Mouse (Mus musculus) forebrain, embryonic 10.5 days (tissue): ENCODE results near the gene Gm37240. TPM values are rescaled to one million over a fixed set of nuclear protein-coding genes. Genes with fewer than 3 reads are reported as not detected.

Source experiments
- DNase-seq: peaks from one replicate; pipeline ENCODE4 v3.0.0-alpha.2; 2017; ENCODE audit warnings: low spot score; ENCODE audit errors: extremely low spot score
- H3K27ac ChIP-seq: fragments of 300-500 bp; sonication (generic); 2 replicates; pipeline ENCODE4 v1.5.1; 2016; ENCODE audit warnings: mild to moderate bottlenecking
- H3K27me3 ChIP-seq: fragments of 300-500 bp; sonication (generic); 2 replicates; pipeline ENCODE4 v1.6.1; 2016; ENCODE audit warnings: mild to moderate bottlenecking; ENCODE audit not compliant: poor library complexity, severe bottlenecking
- H3K36me3 ChIP-seq: fragments of 300-500 bp; sonication (generic); replicated peaks from 2 replicates; pipeline ENCODE4 v1.6.1; 2016; ENCODE audit warnings: mild to moderate bottlenecking, moderate library complexity
- H3K4me1 ChIP-seq: fragments of 300-500 bp; sonication (generic); 2 replicates; pipeline ENCODE4 v1.6.1; 2016
- H3K4me3 ChIP-seq: fragments of 300-500 bp; sonication (generic); 2 replicates; pipeline ENCODE4 v1.5.1; 2016; ENCODE audit warnings: mild to moderate bottlenecking, moderate library complexity
- H3K9me3 ChIP-seq: fragments of 300-500 bp; sonication (generic); 2 replicates; pipeline ENCODE4 v1.6.1; 2016; ENCODE audit warnings: mild to moderate bottlenecking, moderate library complexity
- WGBS: fragments of 180-500 bp; shearing (Covaris S2); methylation state at CpG from one replicate; pipeline ENCODE4 v1.1.7; 2016; 5-methylcytosine and 5-hydroxymethylcytosine counted together
- polyA plus RNA-seq: library from polyadenylated mRNA; unstranded; fragments of >200 nt; fragmentation: Nextera tagmentation; extraction: Ambion mirVana; gene quantifications from 2 replicates; pipeline ENCODE4 v1.2.1, GENCODE M21; 2016

The Gm37240 gene
- polyA plus RNA-seq, 1 experiment from 2014 or later: 0.77 TPM

DNA sequence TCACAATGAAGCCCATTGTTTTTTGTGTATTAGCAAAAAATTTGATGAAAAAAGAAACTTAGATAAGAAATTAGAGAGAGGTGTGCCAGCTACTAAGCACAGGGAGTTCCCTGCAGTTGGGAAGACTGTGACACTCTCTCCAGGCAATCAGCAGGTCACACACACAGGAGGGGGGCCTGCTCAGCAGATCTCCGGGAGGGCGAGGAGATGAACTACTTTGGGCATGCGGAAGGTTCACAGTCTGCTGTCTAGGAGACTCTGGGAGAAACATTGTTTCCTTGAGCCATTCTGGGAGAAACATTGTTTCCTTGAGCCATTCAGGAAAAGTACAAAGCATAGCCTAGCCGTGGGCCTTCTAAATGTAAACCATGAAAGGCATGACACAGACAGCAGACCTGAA, 1244.4 kb downstream of the Gm37240 start:
- H3K36me3 ChIP-seq: no peaks in the 10 kb centered on the region
- WGBS: 68% methylated on average over 4 of the region's 4 CpGs
- DNase-seq: no peak
- no peaks in the 10 kb centered on the region for H3K9me3 ChIP-seq
- peaks cover 18% of the 10 kb centered on the region for H3K4me1 ChIP-seq
- H3K27ac ChIP-seq: no peak overlapping the region
- no peaks in the 10 kb centered on the region for H3K27me3 ChIP-seq
- no peak overlapping the region for H3K4me3 ChIP-seq

DNA sequence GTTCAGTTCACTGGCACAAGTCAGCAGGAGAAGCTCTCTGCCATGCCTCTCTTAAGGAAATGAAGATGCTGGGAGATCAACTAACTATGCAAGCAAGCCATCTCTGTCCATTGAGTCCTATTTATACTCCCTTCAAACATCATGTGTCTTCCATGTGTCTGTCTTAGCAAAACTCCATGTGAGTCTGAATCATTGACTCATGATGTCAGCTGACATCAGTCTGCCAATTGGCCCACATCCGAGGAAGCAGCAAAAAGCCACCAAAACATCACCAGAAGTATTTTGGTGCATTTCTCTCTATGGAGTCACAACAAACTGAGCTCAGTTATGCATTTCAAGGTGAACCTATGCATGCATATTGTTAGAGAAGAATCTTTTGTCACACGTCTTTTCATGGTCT, 1245.9 kb downstream of the Gm37240 start:
- H3K9me3 ChIP-seq: no peaks in the 10 kb centered on the region
- 85% methylated on average over 2 of the region's 2 CpGs for WGBS
- peaks cover 11% of the 10 kb centered on the region for H3K4me1 ChIP-seq
- H3K27me3 ChIP-seq: no peaks in the 10 kb centered on the region
- H3K36me3 ChIP-seq: no peaks in the 10 kb centered on the region
- no peak overlapping the region for H3K4me3 ChIP-seq
- DNase-seq: no peak
- no peak overlapping the region for H3K27ac ChIP-seq

DNA sequence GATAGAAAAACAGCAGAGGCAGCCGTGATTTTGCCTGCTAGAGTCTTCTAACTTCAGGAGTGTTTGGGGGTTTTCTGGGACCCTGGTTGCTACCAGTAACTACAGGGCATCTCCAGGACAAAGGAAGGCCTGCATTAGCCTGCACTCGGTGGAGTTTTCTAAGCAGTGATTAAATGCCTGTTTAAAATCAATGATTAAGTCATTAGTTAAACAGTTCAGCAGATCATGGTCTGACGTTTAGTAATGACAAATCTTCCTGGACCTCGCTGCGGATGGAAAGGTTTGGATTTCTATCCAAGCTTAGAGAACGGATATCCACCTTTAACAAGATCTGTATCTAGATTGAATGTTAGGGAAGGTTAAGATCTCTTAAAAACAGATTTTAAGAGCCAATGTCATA, 1246.8 kb downstream of the Gm37240 start:
- H3K27ac ChIP-seq: no peak overlapping the region

DNA sequence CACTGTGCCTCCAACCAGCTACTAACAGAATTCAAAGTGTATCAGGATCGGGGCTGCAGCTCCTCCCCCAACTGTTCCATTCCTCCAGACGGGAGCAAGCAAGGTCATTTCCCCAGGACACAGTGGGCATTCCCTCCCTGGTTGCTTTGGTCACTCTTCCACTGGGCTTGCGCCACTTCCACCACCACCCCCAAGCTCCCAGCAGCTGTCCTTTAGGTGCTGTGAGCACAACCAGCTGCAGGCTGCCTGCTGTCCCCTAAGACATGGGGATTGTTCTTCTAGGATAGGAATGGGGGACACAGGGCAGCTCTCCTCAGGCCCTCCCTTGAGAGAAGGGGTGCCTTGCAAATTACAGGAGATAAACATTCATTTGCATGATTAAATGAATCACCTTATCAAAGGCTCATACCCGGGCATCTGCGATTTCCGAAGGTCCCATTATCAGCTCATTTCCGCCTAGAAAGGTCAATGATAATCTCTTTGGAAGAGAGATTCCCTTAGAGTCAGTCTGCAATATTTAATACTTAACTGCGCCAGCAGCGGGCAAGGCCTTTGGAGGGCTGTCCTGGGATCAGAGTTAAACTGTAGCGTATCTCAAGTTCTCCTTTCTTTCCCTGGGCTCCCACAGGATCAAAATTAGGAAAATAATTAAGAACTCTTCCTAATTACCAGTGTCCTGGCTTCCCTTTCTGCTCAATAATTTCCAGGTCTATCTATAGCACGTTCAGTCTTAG, 1247.4 kb downstream of the Gm37240 start:
- H3K4me1 ChIP-seq: peaks cover 11% of the 10 kb centered on the region
- no peaks in the 10 kb centered on the region for H3K36me3 ChIP-seq
- no peak overlapping the region for H3K27ac ChIP-seq
- H3K9me3 ChIP-seq: no peaks in the 10 kb centered on the region
- 52% methylated on average over 11 of the region's 11 CpGs for WGBS
- no peaks in the 10 kb centered on the region for H3K27me3 ChIP-seq
- no peak for DNase-seq
- no peak overlapping the region for H3K4me3 ChIP-seq

More for the DNA sequence above, 1246.8 kb downstream of the Gm37240 start:
- DNase-seq: no peak
- 62% methylated on average over 6 of the region's 6 CpGs for WGBS
- Histone ChIP-seq H3K27me3 (no peaks in the 10 kb centered on the region), H3K4me1 (peaks cover 11% of the 10 kb centered on the region), H3K36me3 (no peaks in the 10 kb centered on the region), H3K9me3 (no peaks in the 10 kb centered on the region), H3K4me3 (no peak overlapping the region)

DNA sequence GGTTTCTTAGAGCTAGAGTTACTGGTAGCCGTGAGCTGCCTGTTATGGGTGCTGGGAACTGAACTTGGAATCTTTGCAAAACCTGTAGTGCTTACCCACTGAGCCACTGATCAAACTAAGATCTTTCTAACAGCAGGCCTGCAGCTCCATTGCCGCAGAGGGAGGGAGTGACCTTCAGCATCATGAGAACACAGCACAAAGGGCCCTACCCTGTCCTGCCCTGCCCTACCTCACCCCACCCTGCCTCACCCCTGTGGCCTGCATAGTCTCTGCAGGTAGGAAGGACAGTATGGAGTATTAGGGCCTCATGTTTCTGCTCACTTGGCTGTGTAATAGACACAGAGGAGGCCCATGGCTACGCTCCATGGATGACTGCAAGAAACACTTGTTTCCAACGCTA, 1248.5 kb downstream of the Gm37240 start:
- 86% methylated on average over 4 of the region's 4 CpGs for WGBS
- no peak overlapping the region for H3K27ac ChIP-seq
- no peaks in the 10 kb centered on the region for H3K36me3 ChIP-seq
- peaks cover 11% of the 10 kb centered on the region for H3K4me1 ChIP-seq
- no peak overlapping the region for H3K4me3 ChIP-seq
- H3K27me3 ChIP-seq: no peaks in the 10 kb centered on the region
- no peaks in the 10 kb centered on the region for H3K9me3 ChIP-seq
- DNase-seq: no peak

DNA sequence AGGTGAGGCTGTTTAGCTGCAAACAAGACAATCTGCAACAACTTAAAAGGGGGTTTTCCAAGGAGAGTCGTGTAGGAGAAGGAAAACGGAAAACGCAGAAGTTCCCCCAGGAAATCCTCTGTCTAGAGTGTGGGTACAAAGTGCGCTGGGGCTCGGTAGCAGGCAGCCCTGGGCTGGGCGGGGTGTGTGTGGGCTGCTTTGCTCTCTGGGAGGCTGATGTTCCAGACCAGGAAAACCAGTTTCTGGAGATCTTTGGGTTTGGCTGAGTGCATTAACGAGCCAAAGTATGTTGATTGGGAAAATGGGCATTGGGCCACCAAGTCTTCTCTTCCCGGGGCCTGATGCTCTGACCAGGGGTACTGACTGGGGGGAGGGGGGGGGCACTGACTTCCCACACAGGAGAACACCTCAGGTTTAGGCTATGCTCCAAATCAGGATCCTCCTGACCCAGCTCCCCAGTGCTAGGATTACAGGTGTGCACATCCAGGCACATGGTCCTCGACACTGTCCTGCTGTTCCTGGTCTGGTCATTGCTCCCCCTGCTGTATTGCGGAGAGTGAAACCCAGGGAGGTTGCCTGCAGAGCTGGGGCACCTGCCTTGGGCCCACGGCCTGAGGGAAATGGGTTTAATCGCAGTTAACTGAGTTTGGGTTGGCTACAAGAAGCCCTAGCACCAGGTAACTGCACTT, 1249.3 kb downstream of the Gm37240 start:
- no peak overlapping the region for H3K27ac ChIP-seq
- no peaks in the 10 kb centered on the region for H3K9me3 ChIP-seq
- H3K4me1 ChIP-seq: peaks cover 11% of the 10 kb centered on the region
- DNase-seq: no peak
- 69% methylated on average over 12 of the region's 12 CpGs for WGBS
- no peaks in the 10 kb centered on the region for H3K36me3 ChIP-seq
- H3K4me3 ChIP-seq: no peak overlapping the region
- no peaks in the 10 kb centered on the region for H3K27me3 ChIP-seq

DNA sequence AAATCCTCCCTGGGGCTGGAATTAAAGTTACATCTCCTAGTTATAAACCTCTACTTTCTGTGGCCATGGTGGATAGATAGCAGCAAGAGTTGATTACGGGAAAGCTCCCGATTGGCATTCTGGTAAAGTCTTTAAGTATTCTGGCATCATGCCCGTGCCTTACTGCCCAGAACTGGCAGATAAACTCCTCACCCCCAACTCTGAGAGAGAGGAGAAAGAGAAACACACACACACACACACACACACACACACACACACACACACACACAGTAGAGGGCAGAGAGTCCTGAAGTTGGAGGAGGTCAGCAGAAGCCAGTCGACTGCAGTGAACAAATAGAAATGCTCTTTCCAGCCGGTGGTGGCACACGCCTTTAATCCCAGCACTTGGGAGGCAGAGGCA, 1250.2 kb downstream of the Gm37240 start:
- WGBS: 87% methylated on average over 6 of the region's 6 CpGs
- no peaks in the 10 kb centered on the region for H3K36me3 ChIP-seq
- H3K4me3 ChIP-seq: no peak overlapping the region
- peaks cover 11% of the 10 kb centered on the region for H3K4me1 ChIP-seq
- no peaks in the 10 kb centered on the region for H3K27me3 ChIP-seq
- H3K9me3 ChIP-seq: no peaks in the 10 kb centered on the region
- DNase-seq: no peak
- H3K27ac ChIP-seq: no peak overlapping the region

DNA sequence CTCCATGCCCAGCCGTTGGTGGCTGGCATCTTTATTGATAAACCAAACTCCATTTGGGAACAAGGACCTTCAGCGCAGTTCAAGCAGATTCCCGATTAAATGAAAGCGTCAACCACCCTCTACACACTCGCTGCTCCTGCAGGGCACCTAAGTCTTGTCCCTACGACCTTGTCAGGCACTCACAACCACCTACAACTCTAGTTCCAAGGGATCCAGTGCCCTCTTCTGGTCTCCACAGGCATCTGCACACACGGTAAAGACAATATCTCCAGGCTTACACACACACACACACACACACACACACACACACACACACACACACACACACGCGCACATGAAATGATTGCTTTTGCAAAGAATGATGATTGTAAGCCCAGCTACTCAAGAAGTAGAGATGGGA, 1255.7 kb downstream of the Gm37240 start:
- H3K4me3 ChIP-seq: no peak overlapping the region
- H3K36me3 ChIP-seq: no peaks in the 10 kb centered on the region
- 90% methylated on average over 9 of the region's 9 CpGs for WGBS
- H3K27me3 ChIP-seq: no peaks in the 10 kb centered on the region
- no peaks in the 10 kb centered on the region for H3K9me3 ChIP-seq
- no peak overlapping the region for H3K27ac ChIP-seq
- DNase-seq: no peak
- H3K4me1 ChIP-seq: no peaks in the 10 kb centered on the region

DNA sequence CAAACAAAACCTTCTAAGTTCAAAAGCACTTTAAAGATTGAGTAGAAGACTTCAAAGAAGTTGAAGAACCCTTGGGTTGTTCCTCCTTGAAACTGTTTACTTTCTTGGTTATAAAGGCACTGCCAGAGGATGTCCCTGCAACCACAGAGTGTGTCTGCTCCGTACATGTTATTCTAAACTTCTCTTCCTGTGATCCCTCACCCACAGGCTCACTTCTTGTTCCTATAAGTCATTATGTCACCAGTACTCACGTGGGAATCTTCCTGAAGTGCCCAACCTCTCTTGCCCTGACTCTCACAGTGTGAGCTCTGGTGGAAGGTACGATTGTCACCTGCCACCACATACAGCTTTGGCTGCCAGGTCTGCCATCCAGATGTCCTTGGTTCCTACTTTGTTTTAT, 1265.3 kb downstream of the Gm37240 start:
- no peak overlapping the region for H3K4me3 ChIP-seq
- DNase-seq: no peak
- no peaks in the 10 kb centered on the region for H3K4me1 ChIP-seq
- H3K27ac ChIP-seq: no peak overlapping the region
- H3K27me3 ChIP-seq: no peaks in the 10 kb centered on the region
- H3K9me3 ChIP-seq: no peaks in the 10 kb centered on the region
- WGBS: 83% methylated on average over 3 of the region's 3 CpGs
- no peaks in the 10 kb centered on the region for H3K36me3 ChIP-seq

DNA sequence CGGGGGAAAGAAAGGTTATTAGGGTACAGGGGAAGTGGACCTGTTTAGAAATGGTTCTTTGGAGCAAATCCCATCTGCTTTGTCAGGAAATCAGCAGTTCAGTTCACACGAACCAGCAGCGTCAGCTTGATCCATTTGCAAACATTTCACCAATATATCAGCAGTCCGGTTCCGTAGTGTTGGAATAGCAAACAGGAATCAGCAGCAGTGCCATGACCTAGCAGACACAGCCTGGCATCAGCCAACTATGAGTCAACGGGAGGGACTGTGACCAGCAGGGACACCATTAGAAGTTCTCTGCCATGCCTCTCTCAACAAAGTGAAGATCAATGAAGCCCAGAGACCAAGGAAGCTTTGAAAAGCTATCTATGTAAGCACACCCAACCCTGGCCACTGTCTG, 1267.6 kb downstream of the Gm37240 start:
- WGBS: 92% methylated on average over 6 of the region's 6 CpGs
- no peak for DNase-seq
- H3K4me1 ChIP-seq: no peaks in the 10 kb centered on the region
- no peak overlapping the region for H3K27ac ChIP-seq
- no peaks in the 10 kb centered on the region for H3K36me3 ChIP-seq
- no peaks in the 10 kb centered on the region for H3K9me3 ChIP-seq
- no peaks in the 10 kb centered on the region for H3K27me3 ChIP-seq
- no peak overlapping the region for H3K4me3 ChIP-seq

DNA sequence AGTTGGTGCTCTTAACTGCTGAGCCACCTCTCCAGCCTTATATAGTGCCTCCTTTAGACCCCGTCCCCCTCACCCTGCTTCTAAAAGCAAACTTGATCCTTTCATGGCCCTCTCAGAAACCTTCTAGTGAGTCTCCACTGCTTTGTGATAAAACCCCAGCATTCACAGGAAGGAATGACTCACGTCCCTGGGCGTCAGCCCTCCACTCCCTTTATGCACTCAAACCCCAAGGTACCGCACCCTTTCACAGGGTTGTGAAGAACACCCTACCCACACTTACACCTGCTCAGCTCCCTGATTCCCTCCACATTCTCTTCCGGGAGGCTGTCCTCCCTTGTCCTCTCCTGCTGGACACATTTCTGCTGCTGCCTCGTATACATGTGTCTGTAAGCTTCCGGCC, 1268.3 kb downstream of the Gm37240 start:
- Histone ChIP-seq H3K4me1 (no peaks in the 10 kb centered on the region), H3K27me3 (no peaks in the 10 kb centered on the region), H3K27ac (no peak overlapping the region), H3K4me3 (no peak overlapping the region), H3K9me3 (no peaks in the 10 kb centered on the region), H3K36me3 (no peaks in the 10 kb centered on the region)
- no peak for DNase-seq
- WGBS: 96% methylated on average over 7 of the region's 7 CpGs

DNA sequence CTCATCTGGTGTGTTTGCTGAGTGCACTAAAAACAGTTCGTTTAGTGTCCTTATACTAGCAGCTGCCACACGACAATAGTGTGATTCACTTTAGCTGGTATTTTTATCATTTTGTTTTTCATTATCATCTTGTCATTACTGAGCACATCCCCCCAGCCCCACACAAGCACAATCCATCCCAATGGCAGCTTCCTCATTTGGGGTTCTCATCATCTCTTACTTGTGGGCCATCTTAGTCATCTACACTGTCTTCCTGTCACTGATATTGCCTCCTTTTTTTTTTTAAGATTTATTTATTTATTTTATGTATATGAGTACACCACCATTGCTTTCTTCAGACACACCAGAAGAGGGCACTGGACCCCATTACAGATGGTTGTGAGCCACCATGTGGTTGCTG, 1268.7 kb downstream of the Gm37240 start:
- H3K4me3 ChIP-seq: no peak overlapping the region
- DNase-seq: no peak
- H3K36me3 ChIP-seq: no peaks in the 10 kb centered on the region
- H3K4me1 ChIP-seq: no peaks in the 10 kb centered on the region
- no peaks in the 10 kb centered on the region for H3K9me3 ChIP-seq
- 90% methylated on average over 2 of the region's 2 CpGs for WGBS
- no peaks in the 10 kb centered on the region for H3K27me3 ChIP-seq
- H3K27ac ChIP-seq: no peak overlapping the region

DNA sequence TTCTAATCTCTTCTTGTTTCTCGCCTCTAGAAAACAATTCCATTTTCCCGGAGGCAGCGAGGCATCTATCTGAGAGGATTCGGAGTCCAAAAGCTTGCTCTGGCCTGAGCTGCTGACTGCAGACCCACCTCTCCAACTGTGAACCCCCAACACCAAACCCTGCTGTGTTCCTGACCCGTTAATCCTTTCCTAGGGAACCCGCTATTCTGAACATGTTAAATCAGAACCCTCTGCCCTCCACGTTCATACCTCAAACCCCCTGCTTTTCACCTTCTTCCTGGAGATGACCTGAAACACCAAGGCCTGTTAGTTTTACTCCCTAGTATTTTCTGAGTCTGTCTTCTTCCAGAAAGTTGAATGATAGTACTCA, 1271.5 kb downstream of the Gm37240 start:
- DNase-seq: no peak
- no peak overlapping the region for H3K27ac ChIP-seq
- H3K36me3 ChIP-seq: no peaks in the 10 kb centered on the region
- H3K9me3 ChIP-seq: no peaks in the 10 kb centered on the region
- no peak overlapping the region for H3K4me3 ChIP-seq
- WGBS: 33% methylated on average over 7 of the region's 7 CpGs
- H3K4me1 ChIP-seq: no peaks in the 10 kb centered on the region
- no peaks in the 10 kb centered on the region for H3K27me3 ChIP-seq
